Mouse (Mus musculus) C2C12 (cell line): ENCODE data around the gene Plpp7.

Experiments used
- CTCF ChIP-seq: IDR thresholded peaks from one replicate; pipeline ENCODE4 v1.5.1; 2011; ENCODE audit not compliant: control insufficient read depth, insufficient read depth, insufficient read length
- MYOD1 ChIP-seq: IDR thresholded peaks from one replicate; pipeline ENCODE4 v1.6.1; 2011; ENCODE audit warnings: low read depth; ENCODE audit not compliant: control insufficient read depth, insufficient read length

DNA sequence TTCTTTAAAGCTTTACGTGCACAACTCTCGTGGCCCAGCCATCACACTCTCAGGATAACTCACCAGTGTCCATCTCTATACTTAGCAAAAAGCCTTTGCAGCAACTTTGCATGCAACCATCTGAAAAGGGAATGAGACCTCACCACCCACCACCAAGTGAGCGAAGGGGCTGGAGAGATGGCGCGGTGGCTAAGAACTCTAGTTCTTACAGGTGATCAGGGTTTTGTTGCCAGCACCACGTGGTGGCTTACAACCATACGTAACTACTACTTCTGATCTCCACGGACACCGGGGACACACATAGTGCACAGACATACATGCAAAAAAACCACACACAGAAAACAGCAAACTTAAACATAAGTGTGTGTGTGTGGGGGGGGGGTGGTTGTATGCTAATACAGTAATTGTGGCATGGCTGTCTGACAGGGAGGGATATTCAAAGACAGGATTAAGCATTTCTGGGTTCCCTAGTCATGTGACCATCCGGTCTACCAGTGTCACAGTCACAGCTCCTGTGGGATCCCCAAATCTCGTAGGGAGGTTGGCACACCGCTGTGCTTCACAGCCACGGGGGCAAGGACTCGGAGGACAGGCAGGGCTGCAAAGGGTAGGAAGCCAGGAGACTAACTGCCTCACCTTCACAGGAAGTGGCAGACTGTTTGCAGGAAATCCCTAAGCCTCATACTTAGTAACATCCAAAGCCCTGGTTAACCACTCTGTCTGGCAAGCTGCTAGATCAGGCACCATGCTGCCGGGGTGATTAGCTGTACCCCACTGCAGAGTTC lies 32.5 kb upstream of the Plpp7 start:
- no peak for TF ChIP-seq CTCF
- TF ChIP-seq MYOD1 = no peak
